ENCODE assay signal across 8 mouse cellular contexts in the genomic region with DNA sequence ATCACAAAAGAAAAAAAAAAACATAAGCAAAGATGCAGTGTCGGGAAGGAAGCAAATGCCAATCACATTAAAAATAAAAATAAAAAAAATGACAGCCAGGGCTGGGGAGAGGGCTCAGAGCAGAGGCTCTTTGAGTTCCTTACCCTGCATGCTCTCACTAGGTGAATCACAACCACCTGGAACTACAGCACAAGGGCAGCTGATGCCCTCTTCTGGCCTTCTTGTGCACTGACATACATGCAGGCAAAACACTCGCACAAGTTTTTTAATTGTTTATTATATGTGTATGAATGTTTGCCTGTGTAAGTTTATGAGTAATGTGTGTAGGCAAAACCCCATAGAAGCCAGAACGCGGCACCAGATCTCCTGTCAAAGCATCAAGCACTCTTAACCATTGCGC. TPM values are rescaled to one million over a fixed set of nuclear protein-coding genes. Genes with fewer than 3 reads are reported as not detected.
A peak's percentile ranks its signal among the peaks of the same experiment; 100 is the strongest.
DNase-seq lines count a peak whose midpoint lies in the region.

No protein-coding gene starts in this region.

- DNase-seq in cerebellum, postnatal 10 days, result peak; percentile 45 to 47
- no peak for DNase-seq in cerebellum, adult 18-20 months
- peak; percentile 39 to 53 for DNase-seq in spleen, postnatal 36 days (ENCODE audit: low spot score in 2 of 2)
- DNase-seq in spleen, postnatal 14 days (ENCODE audit: low spot score in 2 of 2), result no peak
- DNase-seq in lung, adult 18-20 months, result peak; percentile 20 to 33
- no peak for DNase-seq in urinary bladder, adult 18-20 months (ENCODE audit: low spot score in 2 of 2)
- DNase-seq in left cerebral cortex, postnatal 10 days (ENCODE audit: extremely low spot score in 1 of 2, low spot score in 2 of 2), result no peak
- no peak for DNase-seq in gastrocnemius, postnatal 25 days

- intact Hi-C loops in left cerebral cortex, postnatal 10 days (cut with DNase I), result no loop called here

RNA-seq across cellular contexts. Expression of gene Fuca1, which starts 11.3 kb away (rescaled TPM):
- 10 to 100 TPM; 46.8 to 47.9 TPM for total RNA-seq in left cerebral cortex, postnatal 10 days (2021)
- total RNA-seq in gastrocnemius, postnatal 25 days (2021), result 10 to 100 TPM; 18.9 to 21.7 TPM

RNA-seq across cellular contexts. Expression of gene Hmgcl, which starts 14.4 kb away (rescaled TPM):
- total RNA-seq in left cerebral cortex, postnatal 10 days (2021), result 10 to 100 TPM; 30.5 to 31.9 TPM
- 10 to 100 TPM; 41.5 to 42.3 TPM for total RNA-seq in gastrocnemius, postnatal 25 days (2021)

RNA-seq across cellular contexts. Expression of gene Gale, which starts 31.7 kb away (rescaled TPM):
- total RNA-seq in left cerebral cortex, postnatal 10 days (2021), result 10 to 100 TPM; 28.0 to 29.7 TPM
- 1 to 10 TPM in 1 of 2 experiments, under 1 TPM in 1; 0.72 to 1.5 TPM for total RNA-seq in gastrocnemius, postnatal 25 days (2021)

RNA-seq across cellular contexts. Expression of gene Cnr2, which starts 36.6 kb away (rescaled TPM):
- under 1 TPM in 1 of 2 experiments, not detected in 1; 0.11 TPM for total RNA-seq in left cerebral cortex, postnatal 10 days (2021)
- total RNA-seq in gastrocnemius, postnatal 25 days (2021), result under 1 TPM; 0.08 to 0.10 TPM

RNA-seq across cellular contexts. Expression of gene Lypla2, which starts 40.6 kb away (rescaled TPM):
- total RNA-seq in left cerebral cortex, postnatal 10 days (2021), result 10 to 100 TPM; 94.0 to 95.0 TPM
- 10 to 100 TPM; 25.3 to 30.7 TPM for total RNA-seq in gastrocnemius, postnatal 25 days (2021)

Comparison
In these comparisons a context has a peak if more than half of its experiments do, and no peak if none do; other contexts are left out.
1. DNase-seq: peak in cerebellum, postnatal 10 days (2 of 2), spleen, postnatal 36 days (2 of 2) and lung, adult 18-20 months (2 of 2); none in cerebellum, adult 18-20 months (0 of 2), spleen, postnatal 14 days (0 of 2), urinary bladder, adult 18-20 months (0 of 2), left cerebral cortex, postnatal 10 days (0 of 2) and gastrocnemius, postnatal 25 days (single experiment).
2. RNA of gene Gale, which starts 31.7 kb away (total RNA-seq): 28.0 to 29.7 TPM in left cerebral cortex, postnatal 10 days; 0.72 to 1.5 TPM in gastrocnemius, postnatal 25 days; every median in the first group is over 10 times any median in the second.